Mouse (Mus musculus): Measurements from ENCODE around the gene Wnk1. TPM values are rescaled to one million over a fixed set of nuclear protein-coding genes. Genes with fewer than 3 reads are reported as not detected.

The Wnk1 gene
- polyA plus RNA-seq, 1 experiment from 2014 or later, result 86.0 TPM

GRCm38 (mm10) chr6:120079547-120079946 is 41.1 kb upstream of the Wnk1 start:
- no peaks in the 10 kb centered on the region for H3K36me3 ChIP-seq (ENCODE audit: control insufficient read depth, insufficient read depth, low read length)
- H3K4me3 ChIP-seq (ENCODE audit: low read depth, low read length), result no peak overlapping the region
- no peaks in the 10 kb centered on the region for H3K4me1 ChIP-seq (ENCODE audit: control insufficient read depth, insufficient read depth, low read length)
- H3K27me3 ChIP-seq (ENCODE audit: control insufficient read depth, insufficient read depth, low read length), result no peaks in the 10 kb centered on the region
- H3K9ac ChIP-seq (replicated peaks; ENCODE audit: low read depth, low read length), result no peak overlapping the region
- H3K4me2 ChIP-seq (replicated peaks; ENCODE audit: low read depth, low read length), result no peak overlapping the region
- H3K27ac ChIP-seq (ENCODE audit: low read length), result no peak overlapping the region
- 87% methylated on average over 10 of the region's 10 CpGs for WGBS
- H3K9me3 ChIP-seq (ENCODE audit: control insufficient read depth, low read depth, low read length), result no peaks in the 10 kb centered on the region
- ATAC-seq (ENCODE audit: insufficient number of reproducible peaks, insufficient read depth, low FRiP score, low read depth), result no peak

- Histone ChIP-seq H3K4me1 (ENCODE audit: control insufficient read depth, insufficient read depth, low read length) (no peaks in the 10 kb centered on the region), H3K4me3 (ENCODE audit: low read depth, low read length) (no peak overlapping the region), H3K27me3 (ENCODE audit: control insufficient read depth, insufficient read depth, low read length) (no peaks in the 10 kb centered on the region), H3K27ac (ENCODE audit: low read length) (no peak overlapping the region), H3K9ac (replicated peaks; ENCODE audit: low read depth, low read length) (no peak overlapping the region), H3K4me2 (replicated peaks; ENCODE audit: low read depth, low read length) (no peak overlapping the region), H3K36me3 (ENCODE audit: control insufficient read depth, insufficient read depth, low read length) (no peaks in the 10 kb centered on the region), H3K9me3 (ENCODE audit: control insufficient read depth, low read depth, low read length) (no peaks in the 10 kb centered on the region)
- no peak for ATAC-seq (ENCODE audit: insufficient number of reproducible peaks, insufficient read depth, low FRiP score, low read depth)
- WGBS, result 81% methylated on average over 6 of the region's 6 CpGs
Observed at GRCm38 (mm10) chr6:120076619-120077450, 38.4 kb upstream of the Wnk1 start.

GRCm38 (mm10) chr6:120072630-120073029 is 34.2 kb upstream of the Wnk1 start:
- Histone ChIP-seq H3K4me3 (ENCODE audit: low read depth, low read length) (no peak overlapping the region), H3K4me1 (ENCODE audit: control insufficient read depth, insufficient read depth, low read length) (no peaks in the 10 kb centered on the region), H3K27me3 (ENCODE audit: control insufficient read depth, insufficient read depth, low read length) (no peaks in the 10 kb centered on the region), H3K4me2 (replicated peaks; ENCODE audit: low read depth, low read length) (no peak overlapping the region), H3K27ac (ENCODE audit: low read length) (no peak overlapping the region), H3K36me3 (ENCODE audit: control insufficient read depth, insufficient read depth, low read length) (no peaks in the 10 kb centered on the region), H3K9ac (replicated peaks; ENCODE audit: low read depth, low read length) (no peak overlapping the region), H3K9me3 (ENCODE audit: control insufficient read depth, low read depth, low read length) (no peaks in the 10 kb centered on the region)
- 74% methylated on average over 2 of the region's 2 CpGs for WGBS
- ATAC-seq (ENCODE audit: insufficient number of reproducible peaks, insufficient read depth, low FRiP score, low read depth), result no peak

GRCm38 (mm10) chr6:120069546-120069945 is 31.1 kb upstream of the Wnk1 start:
- no peak overlapping the region for H3K27ac ChIP-seq (ENCODE audit: low read length)

GRCm38 (mm10) chr6:120065552-120066177 is 27.2 kb upstream of the Wnk1 start:
- Histone ChIP-seq H3K36me3 (ENCODE audit: control insufficient read depth, insufficient read depth, low read length) (no peaks in the 10 kb centered on the region), H3K4me2 (replicated peaks; ENCODE audit: low read depth, low read length) (no peak overlapping the region), H3K4me1 (ENCODE audit: control insufficient read depth, insufficient read depth, low read length) (no peaks in the 10 kb centered on the region), H3K4me3 (ENCODE audit: low read depth, low read length) (no peak overlapping the region), H3K9me3 (ENCODE audit: control insufficient read depth, low read depth, low read length) (no peaks in the 10 kb centered on the region), H3K9ac (replicated peaks; ENCODE audit: low read depth, low read length) (no peak overlapping the region), H3K27me3 (ENCODE audit: control insufficient read depth, insufficient read depth, low read length) (no peaks in the 10 kb centered on the region), H3K27ac (ENCODE audit: low read length) (no peak overlapping the region)
- 61% methylated on average over 6 of the region's 6 CpGs for WGBS
- ATAC-seq (ENCODE audit: insufficient number of reproducible peaks, insufficient read depth, low FRiP score, low read depth), result no peak

More at GRCm38 (mm10) chr6:120069546-120069945, 31.1 kb upstream of the Wnk1 start:
- ATAC-seq (ENCODE audit: insufficient number of reproducible peaks, insufficient read depth, low FRiP score, low read depth), result no peak
- no peak overlapping the region for H3K4me3 ChIP-seq (ENCODE audit: low read depth, low read length)
- 81% methylated on average over 3 of the region's 3 CpGs for WGBS
- no peaks in the 10 kb centered on the region for H3K27me3 ChIP-seq (ENCODE audit: control insufficient read depth, insufficient read depth, low read length)
- no peaks in the 10 kb centered on the region for H3K9me3 ChIP-seq (ENCODE audit: control insufficient read depth, low read depth, low read length)
- H3K4me1 ChIP-seq (ENCODE audit: control insufficient read depth, insufficient read depth, low read length), result no peaks in the 10 kb centered on the region
- H3K9ac ChIP-seq (replicated peaks; ENCODE audit: low read depth, low read length), result no peak overlapping the region
- no peaks in the 10 kb centered on the region for H3K36me3 ChIP-seq (ENCODE audit: control insufficient read depth, insufficient read depth, low read length)
- no peak overlapping the region for H3K4me2 ChIP-seq (replicated peaks; ENCODE audit: low read depth, low read length)

- no peaks in the 10 kb centered on the region for H3K4me1 ChIP-seq (ENCODE audit: control insufficient read depth, insufficient read depth, low read length)
- no peaks in the 10 kb centered on the region for H3K27me3 ChIP-seq (ENCODE audit: control insufficient read depth, insufficient read depth, low read length)
- no peak overlapping the region for H3K4me2 ChIP-seq (replicated peaks; ENCODE audit: low read depth, low read length)
- H3K9ac ChIP-seq (replicated peaks; ENCODE audit: low read depth, low read length), result no peak overlapping the region
- H3K27ac ChIP-seq (ENCODE audit: low read length), result no peak overlapping the region
- no peak overlapping the region for H3K4me3 ChIP-seq (ENCODE audit: low read depth, low read length)
- WGBS, result 39% methylated on average over 2 of the region's 2 CpGs
- no peaks in the 10 kb centered on the region for H3K36me3 ChIP-seq (ENCODE audit: control insufficient read depth, insufficient read depth, low read length)
- no peaks in the 10 kb centered on the region for H3K9me3 ChIP-seq (ENCODE audit: control insufficient read depth, low read depth, low read length)
- ATAC-seq (ENCODE audit: insufficient number of reproducible peaks, insufficient read depth, low FRiP score, low read depth), result no peak
Observed at GRCm38 (mm10) chr6:120064627-120065026, 26.2 kb upstream of the Wnk1 start.

- Histone ChIP-seq H3K4me1 (ENCODE audit: control insufficient read depth, insufficient read depth, low read length) (no peaks in the 10 kb centered on the region), H3K9ac (replicated peaks; ENCODE audit: low read depth, low read length) (no peak overlapping the region), H3K36me3 (ENCODE audit: control insufficient read depth, insufficient read depth, low read length) (no peaks in the 10 kb centered on the region), H3K27me3 (ENCODE audit: control insufficient read depth, insufficient read depth, low read length) (no peaks in the 10 kb centered on the region), H3K4me2 (replicated peaks; ENCODE audit: low read depth, low read length) (no peak overlapping the region), H3K9me3 (ENCODE audit: control insufficient read depth, low read depth, low read length) (no peaks in the 10 kb centered on the region), H3K4me3 (ENCODE audit: low read depth, low read length) (no peak overlapping the region), H3K27ac (ENCODE audit: low read length) (no peak overlapping the region)
- no peak for ATAC-seq (ENCODE audit: insufficient number of reproducible peaks, insufficient read depth, low FRiP score, low read depth)
- 75% methylated on average over 5 of the region's 5 CpGs for WGBS
Observed at GRCm38 (mm10) chr6:120062934-120063333, 24.5 kb upstream of the Wnk1 start.

- no peak overlapping the region for H3K27ac ChIP-seq (ENCODE audit: low read length)
- H3K27me3 ChIP-seq (ENCODE audit: control insufficient read depth, insufficient read depth, low read length), result no peaks in the 10 kb centered on the region
- H3K4me3 ChIP-seq (ENCODE audit: low read depth, low read length), result no peak overlapping the region
- H3K9ac ChIP-seq (replicated peaks; ENCODE audit: low read depth, low read length), result no peak overlapping the region
- H3K36me3 ChIP-seq (ENCODE audit: control insufficient read depth, insufficient read depth, low read length), result no peaks in the 10 kb centered on the region
- 67% methylated on average over 2 of the region's 2 CpGs for WGBS
- no peaks in the 10 kb centered on the region for H3K4me1 ChIP-seq (ENCODE audit: control insufficient read depth, insufficient read depth, low read length)
- H3K4me2 ChIP-seq (replicated peaks; ENCODE audit: low read depth, low read length), result no peak overlapping the region
- no peaks in the 10 kb centered on the region for H3K9me3 ChIP-seq (ENCODE audit: control insufficient read depth, low read depth, low read length)
- no peak for ATAC-seq (ENCODE audit: insufficient number of reproducible peaks, insufficient read depth, low FRiP score, low read depth)
Observed at GRCm38 (mm10) chr6:120055666-120056540, 17.4 kb upstream of the Wnk1 start.
